Mouse (Mus musculus) embryonic facial prominence, embryonic 10.5 days (tissue): ENCODE results near the gene Hist1h4h. TPM values are rescaled to one million over a fixed set of nuclear protein-coding genes. Genes with fewer than 3 reads are reported as not detected.
A peak's percentile ranks its signal among the peaks of the same experiment; 100 is the strongest.
"Not testable (repeated sequence)": the region's sequence is repeated elsewhere in the genome, so short reads cannot be mapped to it uniquely, and the experiment has no call there.

ENCODE experiments used
- DNase-seq: peaks from one replicate; pipeline ENCODE4 v3.0.0-alpha.2; 2017; ENCODE audit warnings: low spot score
- H3K27ac ChIP-seq: fragments of 300-500 bp; sonication (generic); replicated peaks from 2 replicates; pipeline ENCODE4 v1.5.1; 2016; ENCODE audit warnings: mild to moderate bottlenecking
- H3K27me3 ChIP-seq: fragments of 300-500 bp; sonication (generic); replicated peaks from 2 replicates; pipeline ENCODE4 v1.6.1; 2016; ENCODE audit warnings: low read depth, mild to moderate bottlenecking; ENCODE audit not compliant: poor library complexity, severe bottlenecking
- H3K36me3 ChIP-seq: fragments of 300-500 bp; sonication (generic); replicated peaks from 2 replicates; pipeline ENCODE4 v1.6.1; 2016; ENCODE audit warnings: mild to moderate bottlenecking, moderate library complexity
- H3K4me1 ChIP-seq: fragments of 300-500 bp; sonication (generic); 2 replicates; pipeline ENCODE4 v1.6.1; 2016
- H3K4me3 ChIP-seq: fragments of 300-500 bp; sonication (generic); 2 replicates; pipeline ENCODE4 v1.5.1; 2016; ENCODE audit warnings: mild to moderate bottlenecking, moderate library complexity
- H3K9me3 ChIP-seq: fragments of 300-500 bp; sonication (generic); 2 replicates; pipeline ENCODE4 v1.6.1; 2016; ENCODE audit warnings: mild to moderate bottlenecking
- WGBS: fragments of 180-500 bp; shearing (Covaris S2); methylation state at CpG from one replicate; pipeline ENCODE4 v1.1.7; 2016; 5-methylcytosine and 5-hydroxymethylcytosine counted together
- polyA plus RNA-seq: library from polyadenylated mRNA; unstranded; fragments of >200 nt; fragmentation: Nextera tagmentation; extraction: Ambion mirVana; gene quantifications from 2 replicates; pipeline ENCODE4 v1.2.1, GENCODE M21; 2016

Hist1h4h gene
- polyA plus RNA-seq, 1 experiment from 2014 or later = 2.7 TPM

DNA sequence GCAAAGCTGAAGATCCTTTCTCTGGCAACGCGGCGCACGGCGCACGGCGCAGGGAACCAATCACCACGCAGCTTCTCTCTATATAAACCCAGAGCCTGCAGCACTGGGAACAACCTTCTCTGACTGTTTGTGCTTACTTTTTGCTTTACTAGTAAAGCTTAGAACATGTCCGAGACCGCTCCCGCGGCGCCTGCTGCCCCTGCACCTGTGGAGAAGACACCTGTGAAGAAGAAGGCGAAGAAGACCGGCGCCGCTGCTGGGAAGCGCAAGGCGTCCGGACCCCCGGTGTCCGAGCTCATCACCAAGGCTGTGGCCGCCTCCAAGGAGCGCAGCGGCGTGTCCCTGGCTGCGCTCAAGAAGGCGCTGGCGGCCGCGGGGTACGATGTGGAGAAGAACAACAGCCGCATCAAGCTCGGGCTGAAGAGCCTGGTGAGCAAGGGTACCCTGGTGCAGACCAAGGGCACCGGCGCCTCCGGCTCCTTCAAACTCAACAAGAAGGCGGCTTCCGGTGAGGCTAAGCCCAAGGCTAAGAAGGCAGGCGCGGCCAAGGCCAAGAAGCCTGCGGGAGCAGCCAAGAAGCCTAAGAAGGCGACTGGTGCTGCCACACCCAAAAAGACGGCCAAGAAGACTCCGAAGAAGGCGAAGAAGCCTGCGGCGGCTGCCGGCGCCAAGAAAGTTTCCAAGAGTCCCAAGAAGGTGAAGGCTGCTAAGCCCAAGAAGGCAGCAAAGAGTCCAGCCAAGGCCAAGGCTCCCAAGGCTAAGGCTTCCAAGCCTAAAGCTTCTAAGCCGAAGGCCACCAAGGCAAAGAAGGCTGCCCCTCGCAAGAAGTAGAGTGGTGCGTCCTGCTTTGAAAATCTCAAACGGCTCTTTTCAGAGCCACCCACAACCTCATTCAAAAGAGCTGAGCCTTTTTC, 24.3 kb downstream of the Hist1h4h start:
- Histone ChIP-seq H3K4me3 (peak overlapping the region; percentile 69), H3K27ac (peak overlapping the region; percentile 96), H3K36me3 (no peaks in the 10 kb centered on the region), H3K4me1 (peaks cover 28% of the 10 kb centered on the region), H3K9me3 (no peaks in the 10 kb centered on the region), H3K27me3 (no peaks in the 10 kb centered on the region)
- under 1% methylated on average over 54 of the region's 54 CpGs for WGBS
- DNase-seq = peak; percentile 89

DNA sequence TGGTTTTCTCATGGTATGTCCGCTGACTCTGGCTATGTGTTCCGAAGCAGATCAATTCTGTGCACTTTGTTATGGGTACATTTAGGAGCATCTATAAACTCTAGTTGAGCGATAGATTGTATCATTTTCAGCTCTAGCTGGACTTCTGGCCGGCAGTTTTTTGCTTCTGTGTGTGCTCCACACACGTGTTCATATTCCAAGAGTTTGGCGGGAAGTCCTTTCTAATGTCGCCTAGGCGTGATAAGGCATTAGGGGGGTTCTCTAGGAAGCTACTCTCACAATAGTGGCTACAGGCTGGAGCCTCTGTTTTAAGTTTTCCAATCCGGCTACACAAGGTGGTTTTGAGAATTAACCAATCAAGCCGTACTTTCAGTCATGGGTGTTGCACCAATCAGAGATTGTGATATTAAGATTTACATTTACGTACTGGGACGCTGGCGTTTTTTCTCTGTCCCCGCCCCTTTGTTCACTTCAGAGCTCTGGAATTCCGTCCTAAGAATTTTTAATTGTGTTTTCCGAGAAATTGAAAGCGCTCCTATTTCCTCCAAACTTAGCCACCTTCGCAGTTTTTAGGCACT, 25.1 kb downstream of the Hist1h4h start:
- WGBS = under 1% methylated on average over 18 of the region's 18 CpGs

DNA sequence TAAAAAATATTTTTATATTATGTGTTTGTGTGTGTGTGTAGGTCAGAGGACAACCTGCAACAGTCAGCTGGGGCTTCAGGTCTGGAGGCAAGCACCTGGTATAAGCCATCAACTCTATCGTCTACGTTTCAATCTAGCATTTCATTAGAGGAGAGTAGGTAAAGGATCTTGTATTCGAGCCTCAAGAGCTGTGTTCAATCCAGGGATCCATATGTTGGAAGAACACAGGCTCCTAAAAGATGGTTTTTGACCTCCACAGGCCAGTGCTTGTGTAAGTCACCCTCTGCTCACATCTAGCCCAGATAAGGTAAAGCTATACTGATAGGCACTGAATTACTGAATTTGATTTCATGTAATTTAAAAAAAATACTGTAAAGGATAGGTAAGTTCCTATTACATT, 26.1 kb downstream of the Hist1h4h start:
- Histone ChIP-seq H3K27ac (peak overlapping the region; percentile 96), H3K4me3 (peak overlapping the region; percentile 69), H3K27me3 (no peaks in the 10 kb centered on the region), H3K4me1 (peaks cover 22% of the 10 kb centered on the region), H3K9me3 (no peaks in the 10 kb centered on the region), H3K36me3 (no peaks in the 10 kb centered on the region)
- no peak for DNase-seq
- 65% methylated on average over 3 of the region's 3 CpGs for WGBS

More for the DNA sequence above, 25.1 kb downstream of the Hist1h4h start:
- DNase-seq = peak; percentile 79
- Histone ChIP-seq H3K9me3 (no peaks in the 10 kb centered on the region), H3K4me1 (peaks cover 25% of the 10 kb centered on the region), H3K27ac (peak overlapping the region; percentile 96), H3K4me3 (peak overlapping the region; percentile 69), H3K27me3 (no peaks in the 10 kb centered on the region), H3K36me3 (no peaks in the 10 kb centered on the region)

DNA sequence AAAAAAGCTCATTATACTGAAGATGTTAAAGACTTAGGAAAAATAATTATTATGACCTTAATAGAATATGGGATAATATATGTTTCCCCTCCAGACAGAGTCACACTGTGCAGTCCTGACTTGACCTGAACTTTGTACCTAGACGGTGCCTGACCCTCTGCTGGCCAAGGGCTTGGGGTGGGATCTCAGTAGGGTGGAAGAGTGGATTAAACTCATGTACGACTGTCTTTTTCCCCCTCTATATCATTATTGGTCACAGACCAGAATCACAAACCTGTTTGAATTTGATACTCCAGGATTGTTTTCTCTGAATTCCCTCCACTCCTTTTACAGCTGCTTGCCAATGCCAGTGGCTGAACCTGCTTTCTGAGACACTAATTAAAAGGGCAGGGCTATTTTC, 29.8 kb downstream of the Hist1h4h start:
- H3K4me1 ChIP-seq, DNase-seq, H3K9me3 ChIP-seq, H3K36me3 ChIP-seq, H3K27me3 ChIP-seq: not testable (repeated sequence)
- peak overlapping the region; percentile 71 for H3K27ac ChIP-seq
- WGBS = 21% methylated on average over 2 of the region's 2 CpGs
- H3K4me3 ChIP-seq = peak overlapping the region; percentile 33; the same call in 1 of the 2 replicates

- Histone ChIP-seq H3K4me3 (peak overlapping the region; percentile 55), H3K27ac (peak overlapping the region; percentile 98)
- not testable (repeated sequence) for H3K27me3 ChIP-seq, H3K36me3 ChIP-seq, H3K9me3 ChIP-seq, H3K4me1 ChIP-seq, DNase-seq
- 0% methylated on average over 2 of the region's 5 CpGs for WGBS
Measured at GRCm38 (mm10) chr13:23561531-23561882, 30.7 kb downstream of the Hist1h4h start.

- peak; percentile 94 for DNase-seq
- WGBS = under 1% methylated on average over 67 of the region's 67 CpGs
- not testable (repeated sequence) for H3K4me1 ChIP-seq, H3K36me3 ChIP-seq, H3K9me3 ChIP-seq, H3K27me3 ChIP-seq
- peak within 1 kb of the TSS; percentile 55 for H3K4me3 ChIP-seq
- peak within 1 kb of the TSS; percentile 98 for H3K27ac ChIP-seq
Measured at GRCm38 (mm10) chr13:23561883-23562659, 31.2 kb downstream of the Hist1h4h start, which contains the start of gene Hist1h3e. Gene Hist1h3e, minus strand, starts transcription at chr13:23562369.

- Histone ChIP-seq H3K4me1 (0 out of 2 replicates have a peak, but pooled peaks cover 3% of the 10 kb centered on the region), H3K9me3 (no peaks in the 10 kb centered on the region), H3K27me3 (no peaks in the 10 kb centered on the region), H3K36me3 (no peaks in the 10 kb centered on the region), H3K4me3 (peak overlapping the region; percentile 55), H3K27ac (peak overlapping the region; percentile 98)
- peak; percentile 42 for DNase-seq
- WGBS = 4% methylated on average over 18 of the region's 18 CpGs
Measured at GRCm38 (mm10) chr13:23562699-23563462, 32.0 kb downstream of the Hist1h4h start.

GRCm38 (mm10) chr13:23564482-23564881, 33.6 kb downstream of the Hist1h4h start:
- Histone ChIP-seq H3K9me3 (no peaks in the 10 kb centered on the region), H3K27ac (peak overlapping the region; percentile 98), H3K4me1 (0 out of 2 replicates have a peak, but pooled peaks cover 3% of the 10 kb centered on the region), H3K27me3 (no peaks in the 10 kb centered on the region), H3K36me3 (no peaks in the 10 kb centered on the region), H3K4me3 (no peak overlapping the region)
- no peak for DNase-seq
- WGBS = 88% methylated on average over 2 of the region's 2 CpGs

DNA sequence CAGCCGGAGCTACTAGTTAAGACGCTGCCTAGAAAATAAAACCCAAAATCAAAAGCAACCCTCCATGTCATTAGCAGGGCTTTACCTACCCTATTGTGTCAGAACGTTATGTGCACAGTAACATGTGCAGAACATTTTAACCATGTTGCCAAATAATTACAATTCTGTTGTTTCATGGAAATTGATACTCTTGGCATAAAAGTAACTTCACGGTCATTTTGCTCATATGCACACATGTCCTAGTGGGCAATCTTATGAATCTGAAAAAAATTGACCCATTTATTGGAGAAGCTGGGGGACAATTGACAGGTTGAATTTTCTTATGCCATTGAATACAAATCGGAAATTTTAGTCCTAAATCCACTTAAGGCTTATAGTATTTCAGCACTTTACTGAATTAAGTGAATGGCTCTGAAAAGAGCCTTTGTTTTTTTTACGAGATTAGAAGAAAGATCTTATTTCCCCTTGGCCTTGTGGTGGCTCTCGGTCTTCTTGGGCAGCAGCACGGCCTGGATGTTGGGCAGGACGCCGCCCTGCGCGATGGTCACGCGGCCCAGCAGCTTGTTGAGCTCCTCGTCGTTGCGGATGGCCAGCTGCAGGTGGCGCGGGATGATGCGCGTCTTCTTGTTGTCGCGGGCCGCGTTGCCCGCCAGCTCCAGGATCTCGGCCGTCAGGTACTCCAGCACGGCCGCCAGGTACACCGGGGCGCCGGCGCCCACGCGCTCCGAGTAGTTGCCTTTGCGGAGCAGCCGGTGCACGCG, 39.6 kb downstream of the Hist1h4h start:
- not testable (repeated sequence) for H3K9me3 ChIP-seq, H3K36me3 ChIP-seq, H3K27me3 ChIP-seq
- H3K4me1 ChIP-seq = peaks cover 13% of the 10 kb centered on the region
- H3K4me3 ChIP-seq = peak overlapping the region; percentile 61
- 1% methylated on average over 29 of the region's 41 CpGs for WGBS
- peak; percentile 26 for DNase-seq
- peak overlapping the region; percentile 98 for H3K27ac ChIP-seq

GRCm38 (mm10) chr13:23571022-23571503, 40.2 kb downstream of the Hist1h4h start, which contains the start of the genes Hist1h2ae and Hist1h2bg:
Gene Hist1h2ae, minus strand, starts transcription at chr13:23571220.
Gene Hist1h2bg, plus strand, starts transcription at chr13:23571396.
- Histone ChIP-seq H3K4me3 (peak within 1 kb of the TSS; percentile 61), H3K4me1 (peaks cover 13% of the 10 kb centered on the region), H3K36me3 (no peaks in the 10 kb centered on the region), H3K27ac (peak within 1 kb of the TSS; percentile 98), H3K9me3 (no peaks in the 10 kb centered on the region), H3K27me3 (no peaks in the 10 kb centered on the region)
- peak; percentile 79 for DNase-seq
- under 1% methylated on average over 18 of the region's 18 CpGs for WGBS

DNA sequence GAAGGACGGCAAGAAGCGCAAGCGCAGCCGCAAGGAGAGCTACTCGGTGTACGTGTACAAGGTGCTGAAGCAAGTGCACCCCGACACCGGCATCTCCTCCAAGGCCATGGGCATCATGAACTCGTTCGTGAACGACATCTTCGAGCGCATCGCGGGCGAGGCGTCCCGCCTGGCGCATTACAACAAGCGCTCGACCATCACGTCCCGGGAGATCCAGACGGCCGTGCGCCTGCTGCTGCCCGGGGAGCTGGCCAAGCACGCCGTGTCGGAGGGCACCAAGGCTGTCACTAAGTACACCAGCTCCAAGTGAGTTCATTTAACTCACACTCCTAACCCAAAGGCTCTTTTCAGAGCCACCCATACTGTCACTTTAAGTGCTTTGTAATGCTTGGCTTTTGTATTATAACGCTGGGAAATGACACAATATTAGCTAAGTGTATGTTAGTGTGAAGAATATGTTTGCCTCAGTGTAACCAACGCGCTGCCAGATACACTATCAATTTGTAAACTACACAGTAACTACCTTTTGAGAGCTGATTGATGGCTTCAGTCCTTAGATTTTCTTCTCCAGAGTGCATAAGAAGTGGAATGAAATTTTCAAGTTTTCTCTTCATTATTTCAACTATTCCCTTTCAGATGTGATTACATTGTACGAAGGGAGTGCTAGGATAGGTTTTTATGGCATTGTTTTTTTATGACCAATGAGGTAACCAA, 40.8 kb downstream of the Hist1h4h start:
- under 1% methylated on average over 20 of the region's 34 CpGs for WGBS
- Histone ChIP-seq H3K27ac (peak overlapping the region; percentile 92), H3K4me3 (peak overlapping the region; percentile 61), H3K4me1 (peaks cover 18% of the 10 kb centered on the region)
- not testable (repeated sequence) for H3K36me3 ChIP-seq, H3K9me3 ChIP-seq, H3K27me3 ChIP-seq
- peak; percentile 26 for DNase-seq
